Mouse (Mus musculus): ENCODE measurements around the gene Tac2.

DNA sequence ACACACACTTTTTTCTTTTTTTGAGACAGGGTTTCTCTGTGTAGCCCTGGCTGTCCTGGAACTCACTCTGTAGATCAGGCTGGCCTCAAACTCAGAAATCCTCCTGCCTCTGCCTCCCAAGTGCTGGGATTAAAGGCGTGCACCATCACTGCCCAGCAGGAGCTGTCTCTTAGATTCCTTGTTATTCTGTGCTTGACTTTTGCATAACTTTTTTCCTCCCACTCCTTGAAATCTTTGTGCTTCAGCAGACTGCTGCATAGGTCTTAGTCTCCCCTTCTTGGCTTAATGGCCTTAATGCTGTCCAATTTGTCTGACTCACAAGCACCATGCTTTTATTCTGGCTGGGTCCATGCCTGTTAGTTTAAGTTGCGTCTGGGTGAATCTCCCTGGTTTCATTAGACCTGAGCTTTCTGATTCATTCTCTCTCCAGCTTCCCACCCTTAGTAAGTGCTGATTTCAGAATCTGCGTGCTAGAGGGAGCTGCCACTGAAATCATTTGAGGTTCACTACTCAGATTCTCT is 15.4 kb upstream of the Tac2 start:
- TF ChIP-seq EP300 (IDR thresholded peaks at IDR 0.05) (no peak), CTCF (IDR thresholded peaks at IDR 0.05) (no peak)
